Mouse (Mus musculus) bone marrow, adult 2 months (tissue): ENCODE results near the gene Ubtf. TPM values are rescaled to one million over a fixed set of nuclear protein-coding genes. Genes with fewer than 3 reads are reported as not detected.

ENCODE experiments used
- H3K27ac ChIP-seq: fragments of 200-500 bp; 2 replicates; pipeline ENCODE4 v1.5.1; 2012; ENCODE audit warnings: low read depth, mild to moderate bottlenecking, control low read depth, inconsistent platforms, low read length; ENCODE audit not compliant: control insufficient read depth, poor library complexity, insufficient read depth
- H3K4me1 ChIP-seq: fragments of 200-500 bp; 2 replicates; pipeline ENCODE4 v1.6.1; 2011; ENCODE audit warnings: low read length; ENCODE audit not compliant: control insufficient read depth, insufficient read depth
- H3K4me3 ChIP-seq: fragments of 200-500 bp; replicated peaks from 2 replicates; pipeline ENCODE3; 2011; ENCODE audit warnings: mild to moderate bottlenecking, low read depth, low read length, control low read depth; ENCODE audit not compliant: control insufficient read depth
- CTCF ChIP-seq: fragments of 200-500 bp; IDR thresholded peaks from 2 replicates; pipeline ENCODE4 v1.5.1; 2011; ENCODE audit warnings: low read length, control low read depth; ENCODE audit not compliant: control insufficient read depth, insufficient read depth
- POLR2A ChIP-seq: fragments of 200-500 bp; IDR thresholded peaks from 2 replicates; pipeline ENCODE4 v1.6.1; 2011; ENCODE audit warnings: low read depth, mild to moderate bottlenecking, control low read depth, low read length, borderline replicate concordance; ENCODE audit not compliant: control insufficient read depth
- WGBS: fragments of 180-500 bp; shearing (Covaris S2); methylation state at CpG from one replicate; pipeline ENCODE4 v1.1.7; 2018; 5-methylcytosine and 5-hydroxymethylcytosine counted together
- polyA plus RNA-seq: library from polyadenylated mRNA; stranded (reverse); fragments of >200 nt; gene quantifications from 2 replicates; pipeline ENCODE4 v1.2.4, GENCODE M21; 2011; ENCODE audit warnings: low replicate concordance; ENCODE audit not compliant: missing spikeins, insufficient read depth, insufficient read length

Ubtf gene
- polyA plus RNA-seq, 1 experiment: 126 TPM

DNA sequence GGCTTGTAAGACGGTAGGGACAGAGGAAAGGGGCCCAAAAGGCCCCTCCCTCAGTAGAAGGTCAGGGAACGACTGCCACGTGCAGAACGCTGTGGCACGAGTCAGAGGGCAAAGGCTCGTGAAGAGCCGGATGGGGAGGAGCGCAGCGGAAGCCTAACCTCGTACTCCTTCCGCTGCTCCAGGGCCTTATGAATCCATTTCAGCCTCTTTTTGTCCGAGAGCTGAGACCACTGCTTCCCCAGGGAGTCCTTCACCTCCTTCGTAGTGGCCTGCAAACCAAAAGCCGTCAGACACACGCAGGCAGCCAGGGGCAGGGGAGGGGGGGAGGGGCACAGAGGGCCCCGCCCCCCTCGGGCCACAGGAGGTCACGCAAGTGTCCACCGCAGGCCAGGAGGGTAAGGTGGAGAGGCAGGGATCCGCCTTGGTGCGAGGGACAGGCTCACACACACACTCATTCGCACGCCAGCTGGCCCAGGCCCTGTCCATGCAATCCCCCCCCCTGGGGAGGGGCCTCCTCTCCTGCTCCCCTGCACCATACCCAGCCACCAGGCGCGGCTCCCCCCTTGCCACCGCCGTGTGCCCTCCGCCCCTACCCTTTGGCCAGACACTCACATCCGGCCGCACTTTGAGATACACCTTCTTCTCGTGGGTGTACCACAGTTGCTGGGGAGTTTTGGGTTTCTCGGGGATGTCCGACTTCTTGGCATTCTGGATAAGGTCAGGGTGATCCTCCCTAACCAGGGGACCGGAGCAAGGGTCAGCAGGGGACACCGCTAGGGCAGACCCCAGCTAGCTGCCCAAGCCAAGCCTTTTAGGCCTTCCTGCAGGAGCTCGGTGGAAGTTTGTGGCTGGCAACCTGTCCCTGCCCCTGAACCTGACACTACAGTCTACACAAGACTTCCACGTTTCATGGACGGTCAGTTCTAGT, 8.5 kb downstream of the Ubtf start:
- 83% methylated on average over 38 of the region's 38 CpGs for WGBS
- 0 out of 2 replicates have a peak, but pooled peaks have one; percentile 11 for TF ChIP-seq POLR2A
- TF ChIP-seq CTCF: no peak
- peaks cover 3% of the 10 kb centered on the region; the same call in 1 of the 2 replicates for H3K4me1 ChIP-seq
- no peak overlapping the region for H3K4me3 ChIP-seq
- H3K27ac ChIP-seq: no peak overlapping the region

GRCm38 (mm10) chr11:102309821-102310617, 9.5 kb downstream of the Ubtf start:
- TF ChIP-seq CTCF (no peak), POLR2A (no peak; the same call in 1 of the 2 replicates)
- Histone ChIP-seq H3K27ac (no peak overlapping the region; the same call in 1 of the 2 replicates), H3K4me1 (peaks cover 2% of the 10 kb centered on the region; the same call in 1 of the 2 replicates), H3K4me3 (no peak overlapping the region)
- 83% methylated on average over 22 of the region's 22 CpGs for WGBS

- peaks cover 2% of the 10 kb centered on the region; the same call in 1 of the 2 replicates for H3K4me1 ChIP-seq
- peak overlapping the region; percentile 52; the same call in 1 of the 2 replicates for H3K27ac ChIP-seq
- WGBS: 1% methylated on average over 27 of the region's 27 CpGs
Measured at GRCm38 (mm10) chr11:102308979-102309378, 10.6 kb downstream of the Ubtf start.

DNA sequence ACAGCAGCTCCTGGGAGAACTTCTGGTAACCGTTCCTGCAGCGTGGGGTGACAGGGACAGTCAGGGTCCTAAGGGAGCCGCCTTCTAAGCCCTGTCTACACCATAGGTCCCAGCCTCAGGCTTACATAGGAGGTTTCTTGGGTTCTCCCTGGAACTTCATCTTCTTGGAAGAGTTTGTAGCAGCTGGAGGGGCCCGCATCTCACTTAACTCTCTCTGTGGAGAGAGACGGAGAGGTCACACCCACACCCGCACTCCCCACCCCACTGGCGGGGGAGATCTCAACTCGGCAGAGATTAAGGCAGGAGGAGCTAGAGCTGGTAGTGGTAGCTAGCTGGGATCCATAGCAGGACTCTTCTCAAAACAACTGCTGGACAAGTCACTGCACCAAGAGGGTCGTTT, 11.4 kb downstream of the Ubtf start:
- H3K4me3 ChIP-seq: no peak overlapping the region
- H3K4me1 ChIP-seq: peaks cover 2% of the 10 kb centered on the region; the same call in 1 of the 2 replicates
- no peak overlapping the region for H3K27ac ChIP-seq
- 82% methylated on average over 9 of the region's 9 CpGs for WGBS
- no peak for TF ChIP-seq POLR2A
- no peak for TF ChIP-seq CTCF

More at GRCm38 (mm10) chr11:102308979-102309378, 10.6 kb downstream of the Ubtf start:
- H3K4me3 ChIP-seq: peak overlapping the region; percentile 48
- TF ChIP-seq POLR2A: no peak
- TF ChIP-seq CTCF: peak; percentile 94

GRCm38 (mm10) chr11:102305359-102305758, 14.2 kb downstream of the Ubtf start:
- WGBS: 59% methylated on average over 3 of the region's 3 CpGs
- H3K27ac ChIP-seq: no peak overlapping the region

GRCm38 (mm10) chr11:102304141-102304540, 15.4 kb downstream of the Ubtf start:
- Histone ChIP-seq H3K4me1 (no peaks in the 10 kb centered on the region), H3K27ac (no peak overlapping the region), H3K4me3 (no peak overlapping the region)
- no peak for TF ChIP-seq POLR2A
- no peak for TF ChIP-seq CTCF
- WGBS: 73% methylated on average over 2 of the region's 2 CpGs

More at GRCm38 (mm10) chr11:102305359-102305758, 14.2 kb downstream of the Ubtf start:
- no peak overlapping the region for H3K4me3 ChIP-seq
- H3K4me1 ChIP-seq: peaks cover 2% of the 10 kb centered on the region; the same call in 1 of the 2 replicates
- TF ChIP-seq CTCF: no peak
- TF ChIP-seq POLR2A: no peak

DNA sequence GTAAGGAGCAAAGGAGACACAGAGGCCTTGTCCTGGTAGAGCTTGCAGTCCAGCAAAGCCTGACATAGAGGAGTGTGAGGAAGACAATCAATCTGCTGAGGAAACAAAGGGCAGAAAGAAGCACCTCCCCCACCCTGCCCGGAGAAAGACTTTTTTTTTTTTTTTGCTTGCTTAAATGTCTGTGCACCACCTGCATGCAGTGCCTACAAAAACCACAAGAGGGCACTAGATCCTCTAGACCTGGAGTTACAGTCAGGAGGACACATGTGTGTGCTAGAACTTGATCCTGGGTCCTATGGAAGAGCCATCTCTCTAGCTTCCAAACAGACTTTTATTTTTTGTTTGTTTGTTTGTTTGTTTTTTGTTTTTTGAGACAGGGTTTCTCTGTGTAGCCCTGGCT, 19.7 kb downstream of the Ubtf start:
- WGBS: 9% methylated on average over 1 of the region's 1 CpGs
- Histone ChIP-seq H3K4me3 (no peak overlapping the region), H3K27ac (no peak overlapping the region), H3K4me1 (no peaks in the 10 kb centered on the region)
- TF ChIP-seq POLR2A: no peak
- TF ChIP-seq CTCF: peak; percentile 43; the same call in 1 of the 2 replicates
